Mouse (Mus musculus): ENCODE measurements around the gene Htra3. TPM values are rescaled to one million over a fixed set of nuclear protein-coding genes. Genes with fewer than 3 reads are reported as not detected.

The Htra3 gene
- polyA plus RNA-seq, 1 experiment from 2014 or later = 3.6 TPM

DNA sequence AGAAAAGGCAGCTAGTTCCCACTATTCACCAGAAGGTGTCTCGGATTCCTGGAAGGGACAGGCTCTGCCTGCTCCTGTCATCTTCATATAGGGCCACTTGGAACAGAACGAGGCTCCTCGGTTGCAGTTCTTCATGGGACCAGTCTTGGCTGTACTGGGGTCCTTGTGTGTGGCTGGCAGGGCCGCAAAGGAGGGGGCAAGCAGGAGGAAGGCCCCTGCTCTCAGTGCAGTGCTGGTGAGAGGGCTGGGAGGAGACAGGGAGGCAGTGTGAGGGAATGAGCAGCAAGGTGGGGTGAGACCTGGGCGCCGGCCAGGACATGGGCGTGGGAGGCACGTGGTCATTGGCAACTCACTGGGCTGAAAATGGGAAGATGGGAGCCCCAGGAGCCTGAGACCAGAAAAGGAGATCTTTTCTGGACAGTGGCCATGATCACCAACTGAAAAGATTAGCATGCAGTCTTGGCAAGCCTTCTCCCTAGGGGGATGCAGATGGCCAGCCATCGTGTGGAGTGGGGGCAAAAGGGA is 17.5 kb downstream of the Htra3 start:
- H3K4me2 ChIP-seq (ENCODE audit: low read depth, low read length) = no peak overlapping the region
- WGBS = 83% methylated on average over 9 of the region's 9 CpGs
- H3K4me3 ChIP-seq (ENCODE audit: low read depth, low read length) = no peak overlapping the region
- no peak overlapping the region for H3K9ac ChIP-seq (replicated peaks; ENCODE audit: low read length)
- no peaks in the 10 kb centered on the region for H3K27me3 ChIP-seq (ENCODE audit: control insufficient read depth, insufficient read depth, low read length)
- ATAC-seq (replicated peaks; ENCODE audit: insufficient number of reproducible peaks, low FRiP score, low TSS enrichment, low read depth) (no peak), DNase-seq (ENCODE audit: low spot score) (no peak)
- H3K27ac ChIP-seq (replicated peaks; ENCODE audit: low read depth, low read length) = no peak overlapping the region
- H3K36me3 ChIP-seq (replicated peaks; ENCODE audit: control insufficient read depth, insufficient read depth, low read depth, low read length) = no peaks in the 10 kb centered on the region
- H3K9me3 ChIP-seq (replicated peaks; ENCODE audit: control insufficient read depth, low read length) = no peaks in the 10 kb centered on the region
- H3K4me1 ChIP-seq (ENCODE audit: control insufficient read depth, insufficient read depth, low read length) = no peaks in the 10 kb centered on the region

DNA sequence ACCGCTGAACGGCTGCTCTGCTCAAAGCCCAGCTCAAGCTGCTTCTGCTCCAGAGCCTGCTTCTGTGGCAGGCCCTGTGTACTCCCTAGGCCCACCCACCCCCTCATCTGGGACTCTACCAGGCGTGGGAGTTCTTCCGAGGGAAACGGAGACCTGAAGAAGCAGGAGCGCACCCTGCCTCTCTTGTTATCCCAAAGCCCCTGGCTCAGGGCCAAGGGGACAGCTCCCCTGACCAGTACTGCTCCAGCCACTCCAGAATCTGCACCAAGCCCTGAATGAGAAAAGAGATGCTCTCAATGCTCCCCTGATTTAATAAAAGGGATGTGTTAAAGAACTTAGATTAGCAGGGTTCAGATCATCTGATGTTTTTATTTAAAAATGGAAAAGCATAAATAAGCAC is 18.4 kb downstream of the Htra3 start:
- no peak for DNase-seq (ENCODE audit: low spot score)
- no peaks in the 10 kb centered on the region for H3K9me3 ChIP-seq (replicated peaks; ENCODE audit: control insufficient read depth, low read length)
- WGBS = 85% methylated on average over 6 of the region's 6 CpGs
- H3K4me1 ChIP-seq (ENCODE audit: control insufficient read depth, insufficient read depth, low read length) = no peaks in the 10 kb centered on the region
- H3K9ac ChIP-seq (replicated peaks; ENCODE audit: low read length) = no peak overlapping the region
- ATAC-seq (replicated peaks; ENCODE audit: insufficient number of reproducible peaks, low FRiP score, low TSS enrichment, low read depth) = no peak
- no peaks in the 10 kb centered on the region for H3K36me3 ChIP-seq (replicated peaks; ENCODE audit: control insufficient read depth, insufficient read depth, low read depth, low read length)
- no peak overlapping the region for H3K4me2 ChIP-seq (ENCODE audit: low read depth, low read length)
- no peak overlapping the region for H3K27ac ChIP-seq (replicated peaks; ENCODE audit: low read depth, low read length)
- no peak overlapping the region for H3K4me3 ChIP-seq (ENCODE audit: low read depth, low read length)
- H3K27me3 ChIP-seq (ENCODE audit: control insufficient read depth, insufficient read depth, low read length) = no peaks in the 10 kb centered on the region

DNA sequence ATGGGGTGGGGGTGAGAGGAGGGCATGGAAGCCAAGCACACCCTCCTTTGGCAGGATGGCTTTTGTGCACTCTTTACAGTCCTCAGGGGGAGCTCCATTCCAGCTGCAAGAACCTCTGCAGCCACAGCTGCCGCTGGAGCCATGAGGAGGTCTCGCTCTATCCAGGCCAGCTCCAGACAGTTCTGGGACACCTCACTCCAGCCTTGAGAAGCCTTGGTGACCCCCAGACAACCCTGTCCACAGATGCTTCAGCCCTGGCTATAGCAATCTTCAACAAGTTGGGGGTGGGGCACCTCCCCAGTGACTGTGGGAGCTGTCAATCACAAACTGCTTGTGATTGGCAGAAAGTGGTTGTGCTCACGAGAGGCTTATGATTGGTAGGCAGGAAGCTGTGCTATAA is 20.1 kb downstream of the Htra3 start:
- Histone ChIP-seq H3K9ac (replicated peaks; ENCODE audit: low read length) (no peak overlapping the region), H3K9me3 (replicated peaks; ENCODE audit: control insufficient read depth, low read length) (no peaks in the 10 kb centered on the region), H3K4me2 (ENCODE audit: low read depth, low read length) (no peak overlapping the region), H3K36me3 (replicated peaks; ENCODE audit: control insufficient read depth, insufficient read depth, low read depth, low read length) (no peaks in the 10 kb centered on the region), H3K27me3 (ENCODE audit: control insufficient read depth, insufficient read depth, low read length) (no peaks in the 10 kb centered on the region), H3K27ac (replicated peaks; ENCODE audit: low read depth, low read length) (no peak overlapping the region), H3K4me1 (ENCODE audit: control insufficient read depth, insufficient read depth, low read length) (no peaks in the 10 kb centered on the region), H3K4me3 (ENCODE audit: low read depth, low read length) (no peak overlapping the region)
- DNase-seq (ENCODE audit: low spot score) (no peak), ATAC-seq (replicated peaks; ENCODE audit: insufficient number of reproducible peaks, low FRiP score, low TSS enrichment, low read depth) (0 out of 2 replicates have a peak, but pooled peaks have one; percentile 52)
- 49% methylated on average over 3 of the region's 3 CpGs for WGBS

DNA sequence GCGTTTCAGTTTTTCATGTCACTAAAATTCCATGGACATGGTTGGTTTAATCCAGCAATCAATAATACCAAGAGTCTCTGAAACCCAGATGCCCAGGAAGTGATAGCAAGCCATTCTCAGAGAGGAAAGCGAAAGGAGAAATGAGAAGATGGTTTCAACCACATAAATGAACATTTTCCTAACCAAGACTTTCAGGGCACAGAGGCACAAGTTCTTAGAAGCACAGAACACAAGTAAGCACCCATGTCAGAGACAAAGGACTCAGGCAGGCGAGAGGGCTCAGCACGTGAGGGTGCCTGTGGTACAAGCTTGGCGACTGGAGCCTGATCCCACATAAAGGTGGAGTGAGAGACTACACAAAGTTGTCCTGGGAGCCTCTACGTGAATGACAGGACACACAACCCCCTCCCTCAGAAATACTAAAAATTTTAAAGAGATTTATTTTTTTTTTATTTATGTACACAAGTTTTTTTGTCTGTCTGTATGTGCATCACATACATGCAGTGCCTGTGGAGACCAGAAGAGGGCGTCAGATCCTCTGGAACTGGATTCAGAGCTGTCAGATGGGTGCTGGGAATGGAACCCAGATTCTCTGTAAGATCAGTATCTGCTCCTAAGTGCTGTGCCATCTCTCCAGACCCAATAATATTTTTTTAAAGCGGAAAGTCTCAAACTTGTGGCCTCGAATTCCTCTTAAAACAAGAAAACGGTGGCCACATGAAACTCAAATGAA is 23.7 kb downstream of the Htra3 start:
- H3K36me3 ChIP-seq (replicated peaks; ENCODE audit: control insufficient read depth, insufficient read depth, low read depth, low read length) = no peaks in the 10 kb centered on the region
- H3K4me3 ChIP-seq (ENCODE audit: low read depth, low read length) = no peak overlapping the region
- H3K27me3 ChIP-seq (ENCODE audit: control insufficient read depth, insufficient read depth, low read length) = no peaks in the 10 kb centered on the region
- H3K4me1 ChIP-seq (ENCODE audit: control insufficient read depth, insufficient read depth, low read length) = no peaks in the 10 kb centered on the region
- H3K9ac ChIP-seq (replicated peaks; ENCODE audit: low read length) = no peak overlapping the region
- H3K9me3 ChIP-seq (replicated peaks; ENCODE audit: control insufficient read depth, low read length) = no peaks in the 10 kb centered on the region
- no peak for DNase-seq (ENCODE audit: low spot score)
- WGBS = 87% methylated on average over 10 of the region's 10 CpGs
- H3K27ac ChIP-seq (replicated peaks; ENCODE audit: low read depth, low read length) = no peak overlapping the region
- no peak for ATAC-seq (replicated peaks; ENCODE audit: insufficient number of reproducible peaks, low FRiP score, low TSS enrichment, low read depth)
- no peak overlapping the region for H3K4me2 ChIP-seq (ENCODE audit: low read depth, low read length)

DNA sequence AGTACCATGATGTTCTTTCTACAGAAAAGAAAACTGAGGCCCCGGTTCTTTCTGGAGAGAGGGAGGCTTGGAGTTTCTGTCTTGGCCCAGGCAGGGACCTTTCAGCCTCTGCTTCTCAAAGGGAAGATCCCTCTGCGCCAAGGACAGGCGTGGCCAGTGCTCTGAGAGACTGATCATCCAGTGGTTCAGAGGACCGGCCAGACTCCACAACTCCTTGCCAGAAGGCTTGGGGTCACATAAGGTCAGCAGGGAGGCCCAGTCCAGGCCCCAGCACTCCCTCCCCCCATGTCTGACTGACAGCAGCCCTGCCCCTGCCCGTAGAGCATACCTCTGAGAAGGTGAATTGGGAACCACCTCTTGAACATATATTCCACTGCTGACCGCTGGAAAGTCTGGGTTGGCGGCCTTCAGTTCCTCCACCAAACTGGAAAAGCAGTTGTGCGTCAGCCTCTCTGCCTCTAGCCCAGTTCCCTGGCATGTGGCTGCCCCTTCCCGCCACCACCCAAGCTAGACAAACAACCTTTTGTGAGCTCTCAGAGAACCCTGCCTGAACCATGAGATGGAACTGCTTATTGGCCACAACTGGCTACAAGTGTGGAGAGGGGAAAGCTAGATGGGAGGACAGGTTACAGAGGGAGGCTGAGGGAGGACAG is 25.7 kb downstream of the Htra3 start:
- H3K4me3 ChIP-seq (ENCODE audit: low read depth, low read length) = no peak overlapping the region
- no peaks in the 10 kb centered on the region for H3K9me3 ChIP-seq (replicated peaks; ENCODE audit: control insufficient read depth, low read length)
- H3K4me2 ChIP-seq (ENCODE audit: low read depth, low read length) = no peak overlapping the region
- no peak for ATAC-seq (replicated peaks; ENCODE audit: insufficient number of reproducible peaks, low FRiP score, low TSS enrichment, low read depth)
- no peaks in the 10 kb centered on the region for H3K4me1 ChIP-seq (ENCODE audit: control insufficient read depth, insufficient read depth, low read length)
- no peaks in the 10 kb centered on the region for H3K36me3 ChIP-seq (replicated peaks; ENCODE audit: control insufficient read depth, insufficient read depth, low read depth, low read length)
- H3K9ac ChIP-seq (replicated peaks; ENCODE audit: low read length) = no peak overlapping the region
- WGBS = 67% methylated on average over 9 of the region's 9 CpGs
- no peak overlapping the region for H3K27ac ChIP-seq (replicated peaks; ENCODE audit: low read depth, low read length)
- no peak for DNase-seq (ENCODE audit: low spot score)
- no peaks in the 10 kb centered on the region for H3K27me3 ChIP-seq (ENCODE audit: control insufficient read depth, insufficient read depth, low read length)

DNA sequence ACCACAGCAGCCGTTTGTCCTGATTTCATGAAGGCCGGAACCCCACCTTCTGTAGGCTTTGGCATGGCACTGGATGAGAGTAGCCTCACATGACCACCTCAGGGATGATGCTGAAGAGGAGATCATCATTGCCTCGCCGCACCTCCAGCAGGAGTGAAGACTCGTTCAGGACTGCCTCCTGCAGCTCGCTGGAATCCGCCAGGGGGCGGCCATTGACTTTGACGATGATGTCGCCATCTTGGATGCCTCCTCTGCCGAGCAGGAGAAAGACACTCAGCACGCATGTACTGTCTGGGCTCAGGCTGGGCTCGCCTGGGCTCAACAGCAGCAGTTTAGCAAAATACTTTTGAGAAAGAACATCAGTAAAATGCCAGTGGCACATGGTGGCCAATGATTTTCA is 26.7 kb downstream of the Htra3 start:
- no peak overlapping the region for H3K9ac ChIP-seq (replicated peaks; ENCODE audit: low read length)
- ATAC-seq (replicated peaks; ENCODE audit: insufficient number of reproducible peaks, low FRiP score, low TSS enrichment, low read depth) (no peak), DNase-seq (ENCODE audit: low spot score) (no peak)
- no peaks in the 10 kb centered on the region for H3K27me3 ChIP-seq (ENCODE audit: control insufficient read depth, insufficient read depth, low read length)
- H3K9me3 ChIP-seq (replicated peaks; ENCODE audit: control insufficient read depth, low read length) = no peaks in the 10 kb centered on the region
- H3K4me3 ChIP-seq (ENCODE audit: low read depth, low read length) = no peak overlapping the region
- no peak overlapping the region for H3K4me2 ChIP-seq (ENCODE audit: low read depth, low read length)
- H3K4me1 ChIP-seq (ENCODE audit: control insufficient read depth, insufficient read depth, low read length) = no peaks in the 10 kb centered on the region
- no peaks in the 10 kb centered on the region for H3K36me3 ChIP-seq (replicated peaks; ENCODE audit: control insufficient read depth, insufficient read depth, low read depth, low read length)
- WGBS = 85% methylated on average over 13 of the region's 13 CpGs
- H3K27ac ChIP-seq (replicated peaks; ENCODE audit: low read depth, low read length) = no peak overlapping the region

DNA sequence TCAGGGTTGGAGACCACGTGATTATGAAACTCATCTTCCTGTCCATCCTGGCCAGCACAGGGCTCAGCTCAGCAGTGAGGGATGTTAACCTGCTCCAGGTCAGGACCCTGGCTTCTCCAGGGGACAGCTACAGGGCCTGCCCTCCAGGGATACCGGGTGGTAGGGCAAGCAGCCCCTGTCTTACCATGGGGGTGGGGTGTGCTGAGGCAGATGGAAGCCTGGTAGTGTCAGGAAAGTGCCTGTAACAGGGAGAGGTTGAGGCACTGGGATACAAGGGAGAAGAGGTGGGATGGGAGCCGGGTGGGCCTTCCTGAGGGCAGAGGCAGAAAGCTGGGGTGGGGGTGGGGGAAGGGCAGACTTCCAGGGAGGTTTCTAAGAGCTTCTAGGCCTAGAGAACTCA is 27.3 kb downstream of the Htra3 start:
- 75% methylated on average over 3 of the region's 3 CpGs for WGBS
- Histone ChIP-seq H3K4me3 (ENCODE audit: low read depth, low read length) (no peak overlapping the region), H3K9ac (replicated peaks; ENCODE audit: low read length) (no peak overlapping the region), H3K4me1 (ENCODE audit: control insufficient read depth, insufficient read depth, low read length) (no peaks in the 10 kb centered on the region), H3K9me3 (replicated peaks; ENCODE audit: control insufficient read depth, low read length) (no peaks in the 10 kb centered on the region), H3K27ac (replicated peaks; ENCODE audit: low read depth, low read length) (no peak overlapping the region), H3K36me3 (replicated peaks; ENCODE audit: control insufficient read depth, insufficient read depth, low read depth, low read length) (no peaks in the 10 kb centered on the region), H3K4me2 (ENCODE audit: low read depth, low read length) (no peak overlapping the region), H3K27me3 (ENCODE audit: control insufficient read depth, insufficient read depth, low read length) (no peaks in the 10 kb centered on the region)
- DNase-seq (ENCODE audit: low spot score) = no peak
- no peak for ATAC-seq (replicated peaks; ENCODE audit: insufficient number of reproducible peaks, low FRiP score, low TSS enrichment, low read depth)

DNA sequence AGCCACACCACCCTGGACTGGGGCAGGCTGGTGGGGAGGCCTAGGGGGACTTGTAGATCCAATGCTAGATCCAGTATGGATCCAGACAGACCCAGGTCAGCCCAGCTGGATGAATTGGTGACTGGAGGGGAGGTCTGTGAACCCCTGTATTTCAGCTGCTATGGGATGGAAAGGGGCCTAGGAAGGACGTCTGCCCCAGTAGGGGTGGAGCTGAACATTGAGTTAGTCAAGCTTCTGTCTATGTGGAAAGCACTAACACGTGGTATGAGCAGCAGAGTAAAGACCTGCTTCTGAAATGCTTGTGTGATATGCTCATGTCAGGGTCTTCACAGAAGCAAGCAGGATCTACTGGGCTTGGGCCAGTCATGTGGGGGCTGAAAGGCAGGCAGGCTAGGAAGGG is 31.4 kb downstream of the Htra3 start:
- DNase-seq (ENCODE audit: low spot score) (no peak), ATAC-seq (replicated peaks; ENCODE audit: insufficient number of reproducible peaks, low FRiP score, low TSS enrichment, low read depth) (no peak)
- H3K36me3 ChIP-seq (replicated peaks; ENCODE audit: control insufficient read depth, insufficient read depth, low read depth, low read length) = no peaks in the 10 kb centered on the region
- H3K4me2 ChIP-seq (ENCODE audit: low read depth, low read length) = no peak overlapping the region
- WGBS = 55% methylated on average over 2 of the region's 2 CpGs
- no peaks in the 10 kb centered on the region for H3K9me3 ChIP-seq (replicated peaks; ENCODE audit: control insufficient read depth, low read length)
- no peaks in the 10 kb centered on the region for H3K27me3 ChIP-seq (ENCODE audit: control insufficient read depth, insufficient read depth, low read length)
- no peak overlapping the region for H3K27ac ChIP-seq (replicated peaks; ENCODE audit: low read depth, low read length)
- H3K9ac ChIP-seq (replicated peaks; ENCODE audit: low read length) = no peak overlapping the region
- H3K4me3 ChIP-seq (ENCODE audit: low read depth, low read length) = no peak overlapping the region
- H3K4me1 ChIP-seq (ENCODE audit: control insufficient read depth, insufficient read depth, low read length) = no peaks in the 10 kb centered on the region

All from embryonic facial prominence, embryonic 11.5 days (tissue).